Mouse (Mus musculus) liver, embryonic 16.5 days (tissue): ENCODE data around the gene Bsg. TPM values are rescaled to one million over a fixed set of nuclear protein-coding genes. Genes with fewer than 3 reads are reported as not detected.

Experiments
- ATAC-seq: fragments of 200-750 bp; cut with Nextera tagmentation; 2 replicates; pipeline ENCODE4 v1.8.0; 2017; ENCODE audit warnings: low read depth, mild to moderate bottlenecking, moderate number of reproducible peaks, moderate library complexity
- H3K27ac ChIP-seq: fragments of 300-500 bp; sonication (generic); 2 replicates; pipeline ENCODE4 v1.5.1; 2014; ENCODE audit warnings: mild to moderate bottlenecking, low read length
- H3K27me3 ChIP-seq: fragments of 300-500 bp; sonication (generic); 2 replicates; pipeline ENCODE4 v1.6.1; 2014; ENCODE audit warnings: low read depth, low read length, mixed read lengths; ENCODE audit not compliant: control insufficient read depth, insufficient read depth
- H3K36me3 ChIP-seq: fragments of 300-500 bp; sonication (generic); 2 replicates; pipeline ENCODE4 v1.6.1; 2014; ENCODE audit warnings: mild to moderate bottlenecking; ENCODE audit not compliant: control insufficient read depth, insufficient read depth
- H3K4me1 ChIP-seq: fragments of 300-500 bp; sonication (generic); 2 replicates; pipeline ENCODE4 v1.6.1; 2014; ENCODE audit warnings: low read depth, low read length, mixed read lengths; ENCODE audit not compliant: control insufficient read depth
- H3K4me2 ChIP-seq: fragments of 300-500 bp; sonication (generic); 2 replicates; pipeline ENCODE4 v1.6.1; 2014; ENCODE audit warnings: low read depth, low read length, mixed read lengths
- H3K4me3 ChIP-seq: fragments of 300-500 bp; sonication (generic); 2 replicates; pipeline ENCODE4 v1.5.1; 2014; ENCODE audit warnings: low read depth, mild to moderate bottlenecking, low read length
- H3K9ac ChIP-seq: fragments of 300-500 bp; sonication (generic); 2 replicates; pipeline ENCODE4 v1.6.1; 2014; ENCODE audit warnings: low read depth, low read length
- H3K9me3 ChIP-seq: fragments of 300-500 bp; sonication (generic); replicated peaks from 2 replicates; pipeline ENCODE4 v1.6.1; 2016; ENCODE audit warnings: low read length; ENCODE audit not compliant: control insufficient read depth
- WGBS: fragments of 180-500 bp; shearing (Covaris S2); extraction: QIAGEN DNeasy Blood & Tissue Kit; methylation state at CpG from one replicate; pipeline ENCODE4 v1.1.7; 2014; ENCODE audit not compliant: insufficient replicate concordance; 5-methylcytosine and 5-hydroxymethylcytosine counted together
- polyA plus RNA-seq: library from polyadenylated mRNA; unstranded; fragments of >200 nt; fragmentation: Nextera tagmentation; extraction: Ambion mirVana; gene quantifications from 2 replicates; pipeline ENCODE4 v1.2.1, GENCODE M21; 2015

Gene Bsg
- polyA plus RNA-seq, 1 experiment from 2014 or later, result 947 TPM

- no peaks in the 10 kb centered on the region for H3K9me3 ChIP-seq
- no peak overlapping the region for H3K27ac ChIP-seq
- H3K4me3 ChIP-seq, result no peak overlapping the region
- no peak overlapping the region for H3K9ac ChIP-seq
- peaks cover 28% of the 10 kb centered on the region for H3K36me3 ChIP-seq
- WGBS, result 78% methylated on average over 15 of the region's 15 CpGs
- peaks cover 16% of the 10 kb centered on the region for H3K4me1 ChIP-seq
- no peaks in the 10 kb centered on the region for H3K27me3 ChIP-seq
- ATAC-seq, result no peak
- H3K4me2 ChIP-seq, result no peak overlapping the region
These were observed 39.5 kb downstream of the Bsg start for GRCm38 (mm10) chr10:79743650-79744365.

GRCm38 (mm10) chr10:79745411-79745810, 41.1 kb downstream of the Bsg start:
- H3K36me3 ChIP-seq, result peaks cover 12% of the 10 kb centered on the region
- ATAC-seq, result no peak
- H3K4me1 ChIP-seq, result peaks cover 19% of the 10 kb centered on the region
- peak overlapping the region; percentile 82 for H3K4me2 ChIP-seq
- no peak overlapping the region; the same call in 1 of the 2 replicates for H3K9ac ChIP-seq
- H3K9me3 ChIP-seq, result no peaks in the 10 kb centered on the region
- no peaks in the 10 kb centered on the region for H3K27me3 ChIP-seq
- H3K27ac ChIP-seq, result no peak overlapping the region
- peak overlapping the region; percentile 72 for H3K4me3 ChIP-seq
- 82% methylated on average over 3 of the region's 3 CpGs for WGBS

GRCm38 (mm10) chr10:79745898-79746773, 41.8 kb downstream of the Bsg start, which contains the start of gene Polrmt:
Gene Polrmt, minus strand, starts transcription at chr10:79746581.
- H3K9ac ChIP-seq, result peak within 1 kb of the TSS; percentile 68
- 3% methylated on average over 38 of the region's 38 CpGs for WGBS
- peaks cover 19% of the 10 kb centered on the region for H3K4me1 ChIP-seq
- ATAC-seq, result peak; percentile 99
- H3K9me3 ChIP-seq, result no peaks in the 10 kb centered on the region
- peak within 1 kb of the TSS; percentile 80 for H3K27ac ChIP-seq
- no peaks in the 10 kb centered on the region for H3K27me3 ChIP-seq
- peak within 1 kb of the TSS; percentile 72 for H3K4me3 ChIP-seq
- H3K4me2 ChIP-seq, result peak within 1 kb of the TSS; percentile 82
- H3K36me3 ChIP-seq, result peaks cover 5% of the 10 kb centered on the region

- Histone ChIP-seq H3K4me1 (peaks cover 19% of the 10 kb centered on the region), H3K9me3 (no peaks in the 10 kb centered on the region), H3K4me3 (peak overlapping the region; percentile 37), H3K9ac (peak overlapping the region; percentile 46), H3K36me3 (peaks cover 5% of the 10 kb centered on the region), H3K27me3 (no peaks in the 10 kb centered on the region), H3K4me2 (peak overlapping the region; percentile 62), H3K27ac (peak overlapping the region; percentile 80)
- 22% methylated on average over 6 of the region's 6 CpGs for WGBS
- ATAC-seq, result peak; percentile 75
These were observed 42.5 kb downstream of the Bsg start for GRCm38 (mm10) chr10:79746774-79747151.

GRCm38 (mm10) chr10:79748496-79748895, 44.2 kb downstream of the Bsg start:
- no peak overlapping the region for H3K9ac ChIP-seq
- no peaks in the 10 kb centered on the region for H3K27me3 ChIP-seq
- H3K4me1 ChIP-seq, result peaks cover 19% of the 10 kb centered on the region
- no peak for ATAC-seq
- H3K27ac ChIP-seq, result no peak overlapping the region
- H3K4me2 ChIP-seq, result no peak overlapping the region
- H3K9me3 ChIP-seq, result no peaks in the 10 kb centered on the region
- 67% methylated on average over 6 of the region's 6 CpGs for WGBS
- no peaks in the 10 kb centered on the region for H3K36me3 ChIP-seq
- no peak overlapping the region for H3K4me3 ChIP-seq

- H3K36me3 ChIP-seq, result peaks cover 18% of the 10 kb centered on the region
- H3K9me3 ChIP-seq, result no peaks in the 10 kb centered on the region
- no peak within 1 kb of the TSS for H3K4me3 ChIP-seq
- H3K27ac ChIP-seq, result no peak within 1 kb of the TSS
- peak within 1 kb of the TSS; percentile 59 for H3K4me2 ChIP-seq
- ATAC-seq, result peak; percentile 83
- 3% methylated on average over 36 of the region's 36 CpGs for WGBS
- H3K4me1 ChIP-seq, result peaks cover 7% of the 10 kb centered on the region
- peak within 1 kb of the TSS; percentile 28 for H3K9ac ChIP-seq
- no peaks in the 10 kb centered on the region for H3K27me3 ChIP-seq
These were observed 50.7 kb downstream of the Bsg start, which contains the start of gene Fgf22 for GRCm38 (mm10) chr10:79754856-79755516. Gene Fgf22, plus strand, starts transcription at chr10:79755076.

GRCm38 (mm10) chr10:79755854-79756253, 51.6 kb downstream of the Bsg start:
- ATAC-seq, result no peak
- WGBS, result 74% methylated on average over 3 of the region's 3 CpGs
- Histone ChIP-seq H3K4me1 (peaks cover 7% of the 10 kb centered on the region), H3K36me3 (peaks cover 22% of the 10 kb centered on the region), H3K9ac (no peak overlapping the region), H3K4me2 (no peak overlapping the region), H3K4me3 (no peak overlapping the region), H3K27ac (no peak overlapping the region), H3K27me3 (no peaks in the 10 kb centered on the region), H3K9me3 (no peaks in the 10 kb centered on the region)

- Histone ChIP-seq H3K36me3 (peaks cover 30% of the 10 kb centered on the region), H3K27ac (no peak overlapping the region), H3K4me1 (peaks cover 7% of the 10 kb centered on the region), H3K9me3 (no peaks in the 10 kb centered on the region), H3K4me3 (no peak overlapping the region), H3K9ac (no peak overlapping the region), H3K27me3 (no peaks in the 10 kb centered on the region), H3K4me2 (no peak overlapping the region)
- 78% methylated on average over 24 of the region's 24 CpGs for WGBS
- no peak for ATAC-seq
These were observed 52.4 kb downstream of the Bsg start for GRCm38 (mm10) chr10:79756660-79757059.
